Mouse (Mus musculus) ES-Bruce4 (cell line): ENCODE results near the gene Ctsa.

ENCODE experiments used
- CTCF ChIP-seq: IDR thresholded peaks from one replicate; pipeline ENCODE4 v1.8.1; 2011; ENCODE audit warnings: low read depth, low read length
- POLR2A ChIP-seq: IDR thresholded peaks from one replicate; pipeline ENCODE4 v1.8.1; 2011; ENCODE audit warnings: low read length; ENCODE audit not compliant: insufficient read depth

GRCm38 (mm10) chr2:164866741-164867551, 34.3 kb downstream of the Ctsa start:
- TF ChIP-seq CTCF (no peak), POLR2A (no peak)
